In the genomic region with DNA sequence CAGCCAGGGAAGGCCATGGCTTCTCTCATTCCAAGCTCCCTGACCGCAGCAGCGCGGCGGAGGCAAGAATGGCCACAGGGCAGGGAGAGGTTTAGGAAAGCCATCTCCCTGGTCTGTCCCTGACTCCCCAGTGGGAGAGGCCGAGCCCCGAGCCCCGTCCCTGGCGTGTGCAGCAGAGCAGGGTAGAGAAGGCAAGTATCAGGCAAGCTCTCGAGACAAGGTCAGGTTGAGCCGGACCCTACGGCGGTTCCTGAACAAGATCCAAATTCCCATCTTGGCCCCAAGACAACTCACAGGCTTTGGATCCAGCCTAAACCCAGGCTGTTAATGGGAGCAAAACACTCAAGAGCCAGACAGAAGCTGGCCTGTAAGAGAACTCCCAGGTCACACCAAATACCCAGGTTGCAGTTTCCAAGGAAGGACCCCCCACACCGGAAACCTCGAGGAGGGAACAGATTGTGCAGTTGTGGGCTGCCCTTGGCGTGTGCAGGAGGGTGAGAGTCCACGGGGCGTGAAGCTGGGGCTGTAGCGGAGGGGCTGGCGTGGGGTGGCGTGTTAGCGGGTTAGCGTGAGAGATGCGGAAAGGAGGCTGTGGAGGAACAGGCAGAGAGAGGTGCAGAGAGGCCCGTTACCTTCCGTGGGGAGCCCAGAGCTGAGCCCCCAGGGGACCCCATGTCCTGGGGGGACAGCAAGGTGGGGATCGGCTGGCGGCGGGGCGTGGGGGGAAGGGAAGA, we compare ENCODE assay signal across 21 mouse cellular contexts. TPM values are rescaled to one million over a fixed set of nuclear protein-coding genes. Genes with fewer than 3 reads are reported as not detected.
DNase-seq lines count a peak whose midpoint lies in the region; ATAC-seq lines count a peak whose summit lies in the region.
"Had no signal": no experiment of that assay in that cellular context is flagged by ENCODE, and none has a peak within 500 bp of the region (broad histone marks: within the 10 kb centered on the region; RNA-seq: fewer than 3 reads in every experiment).

No protein-coding gene starts in this region.

- H3K4me3 ChIP-seq in kidney, embryonic 15.5 days (replicated peaks) = no peak overlapping the region
- H3K4me3 ChIP-seq: heart, adult 2 months; hindbrain, embryonic 13.5 days had no signal

- ATAC-seq in kidney, embryonic 15.5 days (replicated peaks; ENCODE audit: low FRiP score) = no peak
- no peak for ATAC-seq in erythroblast, adult 5-6 weeks (replicated peaks; ENCODE audit: low FRiP score, poor library complexity, severe bottlenecking)
- ATAC-seq: activated CD4-positive, CD25-positive, alpha-beta regulatory T cell, adult 4 months; forebrain, postnatal 0 days; intestine, embryonic 16.5 days; midbrain, embryonic 16.5 days had no signal

- H3K4me2 ChIP-seq in kidney, embryonic 15.5 days = no peak overlapping the region
- H3K4me2 ChIP-seq: hindbrain, embryonic 13.5 days; liver, embryonic 11.5 days had no signal

- 80% methylated on average over 29 of the region's 29 CpGs for WGBS in kidney, embryonic 15.5 days

- H3K27me3 ChIP-seq in kidney, embryonic 15.5 days = no peaks in the 10 kb centered on the region
- H3K27me3 ChIP-seq: hindbrain, embryonic 13.5 days had no signal

- H3K4me1 ChIP-seq in kidney, embryonic 15.5 days = peaks cover 38% of the 10 kb centered on the region

- H3K36me3 ChIP-seq in kidney, embryonic 15.5 days = no peaks in the 10 kb centered on the region; the same call in 1 of the 2 replicates

- H3K27ac ChIP-seq in kidney, embryonic 15.5 days = 0 out of 2 replicates have a peak overlapping the region, but pooled peaks have one; percentile 0
- H3K27ac ChIP-seq: heart, adult 2 months; hindbrain, embryonic 13.5 days had no signal

- H3K9ac ChIP-seq in kidney, embryonic 15.5 days = no peak overlapping the region
- H3K9ac ChIP-seq: forebrain, postnatal 0 days; hindbrain, embryonic 13.5 days had no signal

- DNase-seq in cerebellum, adult 8-10 months = peak; percentile 40
- no peak for DNase-seq in cerebellum, adult 18-20 months
- peak; percentile 50 for DNase-seq in ovary, postnatal 36 days (ENCODE audit: low spot score)
- DNase-seq in ovary, postnatal 14 days (ENCODE audit: low spot score) = no peak
- no peak for DNase-seq in T-cell, adult 2 months (ENCODE audit: low spot score)
- DNase-seq: forebrain, postnatal 0 days; gastrocnemius, postnatal 10 days; heart, adult 2 months; retina, postnatal 1 day; thymus, adult 18-20 months had no signal

- H3K9me3 ChIP-seq in kidney, embryonic 15.5 days (replicated peaks) = no peaks in the 10 kb centered on the region
- H3K9me3 ChIP-seq: hindbrain, embryonic 13.5 days had no signal

RNA-seq across cellular contexts. Expression of a gene that starts 21.8 kb away (rescaled TPM):
- 0.49 and 0.84 TPM in 2 replicates for polyA plus RNA-seq in kidney, embryonic 15.5 days (2015; fragmentation: Nextera tagmentation; extraction: Ambion mirVana)
- not detected in 2 replicates for total RNA-seq in erythroblast, adult 5-6 weeks (2015; ENCODE audit: low replicate concordance)
- not detected in 2 replicates for total RNA-seq in erythroblast, adult 5-6 weeks (2017; ENCODE audit: low replicate concordance)
- total RNA-seq: gastrocnemius, postnatal 10 days; heart, adult 2 months; megakaryocyte, adult 5-6 weeks had no signal
- polyA plus RNA-seq: activated CD4-positive, CD25-positive, alpha-beta regulatory T cell, adult 4 months; heart, adult 2 months; neural tube, embryonic 11.5 days; small intestine, adult 2 months had no signal

RNA-seq across cellular contexts. Expression of a gene that starts 54.1 kb away (rescaled TPM):
- 0.83 and 0.85 TPM in 2 replicates for polyA plus RNA-seq in kidney, embryonic 15.5 days (2015; fragmentation: Nextera tagmentation; extraction: Ambion mirVana)
- total RNA-seq in erythroblast, adult 5-6 weeks (2015; ENCODE audit: low replicate concordance) = not detected in 2 replicates
- not detected in 2 replicates for total RNA-seq in erythroblast, adult 5-6 weeks (2017; ENCODE audit: low replicate concordance)
- total RNA-seq: megakaryocyte, adult 5-6 weeks had no signal
- polyA plus RNA-seq: activated CD4-positive, CD25-positive, alpha-beta regulatory T cell, adult 4 months; heart, postnatal 0 days had no signal

Comparison
In these comparisons a context has a peak if more than half of its experiments do, and no peak if none do; other contexts are left out.
1. DNase-seq: peak in cerebellum, adult 8-10 months (single experiment) and ovary, postnatal 36 days (single experiment); none in cerebellum, adult 18-20 months (0 of 2), ovary, postnatal 14 days (single experiment) and T-cell, adult 2 months (single experiment).